Mouse (Mus musculus) T-cell, adult 66 days (primary cell): ENCODE results near the gene 4930535I16Rik. TPM values are rescaled to one million over a fixed set of nuclear protein-coding genes. Genes with fewer than 3 reads are reported as not detected.

ENCODE experiments used
- total RNA-seq, 2 experiments: library from RNA; stranded (reverse); gene quantifications; 3 replicates in 1 of 2; 4 replicates in 1 of 2; pipeline ENCODE4 v1.2.4; 2023

The 4930535I16Rik gene
- total RNA-seq = 1 to 10 TPM in 1 of 2 experiments, not detected in 1; 1.3 TPM

GRCm38 (mm10) chr4:123917548-123918140 lies at the start of gene 4930535I16Rik:
Gene 4930535I16Rik, minus strand, starts transcription at chr4:123918022.

GRCm38 (mm10) chr4:123916748-123917547 lies 874 bp downstream of the 4930535I16Rik start, which contains the start of gene Rragc:
Gene Rragc, plus strand, starts transcription at chr4:123917446.

GRCm38 (mm10) chr4:123904333-123905125 lies 13.3 kb downstream of the 4930535I16Rik start, which contains the start of gene Mycbp:
Gene Mycbp, plus strand, starts transcription at chr4:123904832.

Other genes starting within 250 kb of the 4930535I16Rik start
- gene Macf1, start 233.7 kb downstream of the 4930535I16Rik start, total RNA-seq = 100 to 1,000 TPM; 694 to 726 TPM
- 10 to 100 TPM; 32.6 to 49.4 TPM for gene Ndufs5, start 199.8 kb downstream of the 4930535I16Rik start, total RNA-seq
- 10 to 100 TPM; 54.5 to 62.4 TPM for gene Akirin1, start 167.7 kb downstream of the 4930535I16Rik start, total RNA-seq
- gene Rhbdl2, start 130.1 kb downstream of the 4930535I16Rik start, total RNA-seq = not detected
- gene 4933427I04Rik, start 58.3 kb downstream of the 4930535I16Rik start, total RNA-seq = not detected
- 10 to 100 TPM in 1 of 2 experiments, 1 to 10 TPM in 1; 8.7 to 14.0 TPM for gene Mycbp, start 13.2 kb downstream of the 4930535I16Rik start, total RNA-seq
- gene Rragc, start 576 bp downstream of the 4930535I16Rik start, total RNA-seq = 10 to 100 TPM; 37.8 to 41.0 TPM